Mouse (Mus musculus) granulocyte monocyte progenitor cell, adult 5-6 weeks (primary cell): ENCODE measurements at regions not wholly inside any gene's neighbourhood (a gene's known extent, or its start where the extent isn't known, plus 50 kb on each side); places are given as distances from the start of the nearest gene placed in this dataset.

Experiments
- ATAC-seq: replicated peaks from 2 replicates; pipeline ENCODE4 v1.8.0; 2016; ENCODE audit warnings: mild to moderate bottlenecking, moderate TSS enrichment, inconsistent platforms; ENCODE audit not compliant: poor library complexity, severe bottlenecking

- no peak for ATAC-seq
These were observed 370.8 kb upstream of the Atp2b1 start for GRCm38 (mm10) chr10:98543253-98543997.

DNA sequence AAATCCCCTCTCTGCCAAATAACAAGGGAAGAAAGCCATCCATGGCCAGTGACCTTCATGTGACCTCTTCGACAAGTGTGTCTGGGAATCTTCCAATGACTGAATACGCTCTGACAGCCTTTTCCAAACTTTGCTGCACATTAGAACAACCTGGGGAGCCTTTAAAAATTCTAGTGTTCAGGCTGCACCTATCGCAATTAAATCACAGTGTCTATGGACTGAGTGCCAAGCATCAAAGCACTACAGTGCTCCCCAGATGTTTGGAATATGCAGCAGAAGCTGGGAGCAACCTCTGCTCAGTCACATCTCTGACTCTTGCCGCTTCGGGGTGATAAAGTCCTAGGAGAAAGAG is 370.2 kb upstream of the Atp2b1 start:
- no peak for ATAC-seq

- ATAC-seq, result no peak
These were observed 359.6 kb upstream of the Atp2b1 start for GRCm38 (mm10) chr10:98554575-98554974.

DNA sequence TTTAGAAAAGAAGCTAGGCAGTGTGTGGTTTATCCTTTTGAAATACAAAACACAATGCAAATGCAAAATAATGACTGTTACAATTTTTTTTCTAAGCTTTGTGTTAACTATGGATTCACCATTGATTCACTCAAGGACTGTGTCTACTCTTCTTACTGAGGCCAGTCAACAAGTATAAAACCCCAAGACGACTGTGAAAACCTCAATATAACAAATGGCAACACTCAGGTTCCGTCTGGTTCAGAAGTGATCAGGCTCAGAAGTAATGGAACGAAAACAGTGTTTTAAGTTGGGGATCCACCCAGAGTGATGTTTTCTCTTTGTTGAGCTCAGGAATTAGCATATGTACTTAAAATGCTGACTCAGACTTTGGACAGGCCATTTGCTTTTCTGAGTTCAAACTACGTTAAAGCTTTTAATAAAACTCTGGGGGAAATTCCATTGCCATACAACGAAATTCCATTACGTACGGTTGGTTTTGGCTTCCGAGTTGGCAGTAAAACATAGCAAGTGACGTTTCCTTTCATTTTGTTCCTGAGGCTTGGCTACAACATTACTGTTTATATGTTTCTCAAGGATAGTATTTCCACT is 356.6 kb upstream of the Atp2b1 start:
- ATAC-seq, result no peak

- ATAC-seq, result no peak
These were observed 355.6 kb upstream of the Atp2b1 start for GRCm38 (mm10) chr10:98558560-98558959.

DNA sequence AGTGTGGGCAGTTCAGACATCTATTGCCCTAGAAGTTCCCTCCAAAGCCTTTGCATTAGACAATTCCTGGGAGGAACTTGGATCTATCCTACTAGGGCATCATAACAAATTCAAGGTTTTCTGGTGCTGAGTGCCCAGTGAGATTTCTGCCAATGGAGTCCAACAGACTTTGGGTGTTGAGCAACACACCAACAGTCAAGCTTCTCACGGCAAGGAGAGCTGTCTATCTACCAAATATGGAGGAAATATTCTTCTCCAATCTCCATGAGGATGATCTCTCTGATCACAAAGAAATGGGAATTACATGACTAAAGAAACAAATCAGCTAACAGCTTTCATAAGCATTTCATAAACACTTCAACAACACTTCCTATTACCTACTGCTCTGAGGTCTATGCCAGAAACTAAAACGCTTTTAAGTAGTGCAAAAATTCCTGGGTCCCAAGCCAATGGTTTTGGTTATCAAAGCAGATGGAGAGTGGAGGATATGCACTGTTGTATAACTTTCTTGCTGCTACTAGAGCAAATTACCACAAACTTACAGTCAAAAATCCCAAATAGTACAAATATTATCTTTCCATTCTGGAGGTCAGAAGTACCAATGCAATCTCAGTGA is 351.8 kb upstream of the Atp2b1 start:
- ATAC-seq, result no peak

GRCm38 (mm10) chr10:98572782-98573536 is 341.2 kb upstream of the Atp2b1 start:
- ATAC-seq, result no peak

- no peak for ATAC-seq
These were observed 337.2 kb upstream of the Atp2b1 start for GRCm38 (mm10) chr10:98577040-98577439.

DNA sequence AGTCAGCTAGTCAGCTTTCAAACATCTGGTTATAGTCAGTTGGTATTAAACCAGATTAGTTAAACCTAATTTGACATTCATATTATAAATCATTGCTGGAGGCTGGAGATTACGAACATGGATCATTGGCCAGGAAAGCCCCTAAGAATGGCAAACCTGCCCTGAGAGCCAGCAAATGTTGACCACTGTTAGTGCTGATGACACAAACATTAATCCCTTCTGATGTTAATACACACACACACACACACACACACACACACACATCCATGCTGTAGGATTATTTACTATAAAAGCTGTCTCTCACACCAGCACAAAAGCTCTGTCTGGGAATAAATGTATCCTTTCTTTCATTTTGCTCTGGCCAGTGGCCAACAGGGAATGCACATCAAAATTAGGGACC is 329.4 kb upstream of the Atp2b1 start:
- ATAC-seq, result no peak

- no peak for ATAC-seq
These were observed 324.5 kb upstream of the Atp2b1 start for GRCm38 (mm10) chr10:98589726-98590125.

GRCm38 (mm10) chr10:98592154-98592553 is 322.1 kb upstream of the Atp2b1 start:
- no peak for ATAC-seq

DNA sequence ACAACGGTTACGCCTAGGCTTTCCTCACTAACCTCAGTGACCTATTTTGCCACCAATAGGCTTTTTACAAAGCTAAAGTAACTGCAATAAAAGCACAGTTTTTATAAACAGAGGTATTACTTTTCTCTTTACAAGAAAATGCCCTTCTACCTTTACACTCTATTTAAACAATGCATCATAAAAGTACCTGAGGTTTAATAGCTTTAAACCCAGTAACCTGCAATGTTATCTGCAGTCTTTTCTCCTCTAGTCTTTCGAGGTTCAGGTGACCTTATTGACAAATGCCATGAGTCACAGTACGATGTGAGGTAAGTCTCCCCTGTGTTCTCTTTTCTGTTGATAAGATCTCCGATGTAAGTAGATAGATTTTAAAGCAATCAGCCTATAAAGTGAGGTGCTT is 320.3 kb upstream of the Atp2b1 start:
- ATAC-seq, result no peak

GRCm38 (mm10) chr10:98608221-98608941 is 305.8 kb upstream of the Atp2b1 start:
- ATAC-seq, result no peak

- no peak for ATAC-seq
These were observed 303.5 kb upstream of the Atp2b1 start for GRCm38 (mm10) chr10:98610708-98611107.

- ATAC-seq, result no peak
These were observed 302.4 kb upstream of the Atp2b1 start for GRCm38 (mm10) chr10:98611707-98612360.

DNA sequence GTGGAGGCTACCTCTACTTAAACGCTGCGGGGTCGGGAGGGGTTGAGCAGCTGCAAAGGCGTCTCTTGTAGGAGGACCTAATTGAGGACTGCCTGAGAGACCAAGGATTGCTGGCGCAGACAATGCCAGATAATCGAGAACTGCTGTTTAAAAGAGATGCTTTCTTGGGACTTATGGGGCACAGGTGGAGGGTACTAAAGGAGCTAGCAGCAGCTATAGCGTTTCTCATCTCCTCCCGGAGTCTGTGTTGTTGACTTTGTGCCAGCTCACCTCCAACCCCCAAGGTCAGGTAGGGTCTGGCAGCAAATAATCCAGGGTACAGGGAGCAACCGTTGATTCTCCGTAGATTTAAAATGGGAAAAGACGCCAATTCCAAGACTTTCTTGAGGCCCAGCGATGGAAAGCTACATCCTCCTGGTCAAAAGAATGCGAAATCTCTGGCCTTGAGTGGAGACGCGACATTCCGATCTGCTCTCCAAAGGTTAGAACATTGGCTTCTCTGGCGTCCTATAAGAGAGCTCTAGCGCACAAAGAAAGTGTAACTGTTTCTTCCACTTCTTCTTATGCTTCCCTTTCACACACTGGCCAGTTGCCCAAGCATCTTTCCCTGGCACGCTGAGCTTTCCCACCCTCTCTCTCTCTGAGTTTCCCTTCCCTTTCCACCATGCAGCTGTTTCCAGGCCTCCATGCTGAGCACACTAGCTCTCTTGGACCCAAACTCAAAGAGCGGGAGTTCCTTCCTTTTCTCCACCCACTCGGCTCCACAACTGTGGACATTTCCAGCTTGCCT is 295.3 kb upstream of the Atp2b1 start:
- ATAC-seq, result peak; percentile 100

DNA sequence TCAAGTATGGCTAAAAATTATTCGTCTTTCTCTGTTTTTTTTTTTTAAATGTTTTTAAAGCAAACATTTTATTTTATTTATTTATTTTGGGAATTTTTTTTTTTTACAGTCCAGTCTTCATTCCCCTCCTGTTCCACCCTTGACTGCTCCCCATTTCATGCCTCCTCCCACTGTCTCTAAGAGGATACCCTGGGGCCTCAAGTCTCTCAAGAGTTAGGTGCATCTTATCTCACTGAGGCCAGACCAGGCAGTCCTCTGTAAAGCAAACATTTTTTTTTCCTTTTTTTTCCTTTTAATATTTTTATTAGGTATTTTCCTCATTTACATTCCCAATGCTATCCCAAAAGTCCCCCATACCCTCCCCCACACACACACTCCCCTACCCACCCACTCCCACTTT is 290.1 kb upstream of the Atp2b1 start:
- no peak for ATAC-seq

DNA sequence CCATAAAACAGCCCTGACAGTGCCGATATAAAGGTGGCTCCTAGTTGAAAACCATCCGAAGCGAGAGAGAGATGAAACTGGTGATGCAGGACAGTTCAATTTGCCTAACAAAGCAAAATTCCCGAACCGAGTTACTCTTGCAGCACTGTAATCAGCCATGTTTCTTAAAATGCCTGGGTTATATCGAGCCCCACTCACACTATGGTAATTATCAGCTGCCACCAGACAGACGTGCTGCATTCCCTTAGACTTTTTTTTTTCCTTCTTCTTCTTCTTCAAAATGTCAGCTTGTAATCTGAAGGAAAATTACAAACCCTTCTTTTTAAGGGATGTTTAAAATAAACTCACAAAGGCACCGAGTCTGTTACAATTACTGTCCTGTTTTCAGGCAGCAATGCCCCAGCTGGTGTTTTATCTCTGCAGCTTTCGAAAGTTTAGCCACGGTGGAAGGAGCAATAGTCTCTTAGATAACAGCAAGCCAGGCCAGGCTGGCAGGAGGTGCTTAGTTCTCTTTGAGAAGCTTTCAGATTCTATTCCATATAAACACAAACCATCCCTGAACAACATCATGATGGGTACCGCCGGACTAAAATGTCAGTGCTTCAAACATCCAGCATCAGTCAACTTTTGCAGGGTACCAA is 289.4 kb upstream of the Atp2b1 start:
- ATAC-seq, result no peak

DNA sequence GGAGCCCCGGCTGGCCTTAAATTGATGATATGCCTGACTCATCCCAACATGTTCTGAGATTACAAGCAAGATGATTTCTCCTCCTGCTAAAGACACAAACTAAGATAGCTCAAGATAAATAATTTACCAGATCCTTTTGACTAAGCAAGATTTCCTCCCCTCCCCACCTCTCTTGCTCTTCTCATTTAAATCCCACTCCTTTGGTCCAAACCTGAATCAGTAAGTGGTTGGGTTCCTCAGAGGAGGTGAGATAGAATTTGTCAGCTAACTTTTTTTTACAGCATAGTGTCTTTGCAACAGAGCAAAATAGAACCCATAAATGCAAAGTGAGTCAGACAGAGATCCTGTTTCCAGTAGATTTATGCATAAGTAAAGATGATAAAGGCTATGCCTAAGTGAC is 286.0 kb upstream of the Atp2b1 start:
- no peak for ATAC-seq
